Mouse (Mus musculus) left cerebral cortex, postnatal 4 days (tissue): Measurements from ENCODE around the gene Mapk8ip2. TPM values are rescaled to one million over a fixed set of nuclear protein-coding genes. Genes with fewer than 3 reads are reported as not detected.

Experiments used
- DNase-seq: peaks from one replicate; pipeline ENCODE4 v3.0.0-alpha.2; 2022
- intact Hi-C: fragments of 180-260 bp; cut with DNase I; formaldehyde crosslinking; loops from one replicate; pipeline ENCODE4 v1.15.1; 2025
- total RNA-seq, 2 experiments: library from RNA; stranded (reverse); gene quantifications; 2 replicates each; pipeline ENCODE4 v1.2.3; 2021

Mapk8ip2 gene
- total RNA-seq, 2 experiments from 2014 or later = 155 to 170 TPM

DNA sequence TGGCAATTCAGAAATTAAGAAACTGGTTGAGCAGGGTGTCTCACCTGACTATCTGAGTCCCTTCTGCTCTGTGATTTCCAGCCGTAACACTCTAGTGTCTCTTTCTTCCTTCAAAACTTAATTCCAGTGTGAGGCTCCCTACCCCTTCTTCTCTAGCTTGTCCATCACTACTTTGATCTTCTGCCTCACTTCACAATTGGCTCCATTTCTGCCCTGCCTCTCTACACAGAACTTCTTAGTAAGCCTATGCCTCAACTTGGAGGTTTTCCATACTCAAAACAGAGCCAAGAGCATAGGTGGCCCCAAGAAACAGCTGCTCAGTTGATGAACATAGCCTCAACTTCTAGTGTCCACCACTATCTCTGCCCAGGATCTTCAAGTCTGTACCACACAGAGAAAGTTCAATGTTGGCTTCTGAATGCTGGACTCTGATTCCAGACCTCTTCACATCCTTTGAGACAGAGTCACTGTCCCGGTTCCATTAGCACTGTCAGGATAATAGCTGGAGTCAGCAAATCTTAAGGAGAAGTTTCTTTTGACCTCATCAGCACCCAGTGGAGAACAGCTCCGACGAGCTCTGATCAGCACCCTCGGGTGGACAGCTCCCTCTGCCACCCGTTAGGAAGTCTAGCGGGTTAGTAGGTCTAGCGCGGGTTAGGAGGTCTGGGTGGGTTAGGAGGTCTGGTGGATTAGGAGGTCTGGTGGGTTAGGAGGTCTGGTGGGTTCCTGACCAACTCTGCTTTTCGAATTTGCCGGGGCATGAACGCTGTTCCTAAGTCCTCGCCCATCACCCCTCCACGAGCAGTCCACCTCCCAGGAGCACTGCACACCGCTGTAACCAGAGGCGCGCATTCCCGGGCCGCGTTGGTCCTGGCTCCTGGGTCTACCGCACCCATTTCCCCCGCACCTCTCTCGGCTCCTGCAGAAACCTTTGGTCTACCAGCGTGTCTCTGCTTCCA lies 528 bp upstream of the Mapk8ip2 start:
- intact Hi-C loops = no loop called here
- DNase-seq = no peak

DNA sequence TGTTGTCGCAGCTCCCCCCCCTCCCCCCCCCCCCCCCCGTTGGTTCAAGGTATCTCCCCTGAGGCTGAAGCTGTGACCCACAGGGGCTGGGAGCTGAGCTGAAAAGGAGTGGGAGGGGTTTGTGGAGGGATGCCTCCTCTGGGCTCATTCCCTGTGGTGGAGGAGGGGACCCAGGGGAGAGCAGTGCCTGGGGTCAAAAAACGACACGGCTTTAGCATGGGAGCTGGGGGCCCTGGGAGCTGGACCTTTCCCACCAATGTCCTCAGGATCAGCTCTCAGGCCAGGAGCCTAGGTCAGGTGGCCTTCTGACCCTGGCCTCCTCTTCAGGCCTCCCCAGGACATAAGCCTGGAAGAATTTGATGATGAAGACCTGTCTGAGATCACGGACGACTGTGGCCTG lies 1.1 kb downstream of the Mapk8ip2 start:
- intact Hi-C loops = no loop called here

DNA sequence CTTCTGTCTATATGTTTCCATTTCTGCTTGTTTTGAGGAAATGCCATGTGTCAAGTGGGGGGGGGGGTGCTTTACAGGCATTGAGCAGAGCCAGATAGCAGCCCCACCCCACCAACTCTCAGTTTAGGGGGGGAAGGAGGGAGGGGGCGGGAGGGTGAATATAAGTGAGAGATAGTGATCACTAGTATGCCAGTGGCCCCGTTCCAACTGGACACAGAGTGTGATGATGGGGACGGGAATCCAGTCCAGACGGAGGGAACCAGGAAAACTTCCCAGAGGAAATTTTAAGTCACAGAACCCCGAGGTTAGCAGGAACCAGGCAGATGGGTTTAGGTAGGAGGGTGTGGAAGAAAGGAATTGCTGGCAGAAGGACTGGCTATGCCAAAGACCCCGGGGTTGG lies 1.9 kb downstream of the Mapk8ip2 start:
- intact Hi-C loops = no loop called here

More for the DNA sequence above, 1.1 kb downstream of the Mapk8ip2 start:
- no peak for DNase-seq

DNA sequence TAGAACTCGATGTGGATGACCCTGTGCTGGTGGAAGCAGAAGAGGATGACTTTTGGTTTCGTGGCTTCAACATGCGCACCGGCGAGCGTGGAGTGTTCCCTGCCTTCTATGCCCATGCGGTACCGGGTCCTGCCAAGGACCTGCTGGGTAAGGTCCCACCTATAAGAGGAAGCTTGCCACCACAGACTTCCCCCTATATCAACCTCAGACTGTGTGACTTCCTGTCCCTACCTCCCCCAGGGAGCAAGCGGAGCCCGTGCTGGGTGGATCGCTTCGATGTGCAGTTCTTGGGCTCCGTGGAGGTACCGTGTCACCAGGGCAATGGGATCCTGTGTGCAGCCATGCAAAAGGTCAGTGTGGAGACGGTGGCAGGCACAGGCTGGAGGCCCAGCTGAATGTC lies 5.2 kb downstream of the Mapk8ip2 start:
- DNase-seq = no peak
- intact Hi-C loops = no loop called here

More for the DNA sequence above, 1.9 kb downstream of the Mapk8ip2 start:
- DNase-seq = no peak

DNA sequence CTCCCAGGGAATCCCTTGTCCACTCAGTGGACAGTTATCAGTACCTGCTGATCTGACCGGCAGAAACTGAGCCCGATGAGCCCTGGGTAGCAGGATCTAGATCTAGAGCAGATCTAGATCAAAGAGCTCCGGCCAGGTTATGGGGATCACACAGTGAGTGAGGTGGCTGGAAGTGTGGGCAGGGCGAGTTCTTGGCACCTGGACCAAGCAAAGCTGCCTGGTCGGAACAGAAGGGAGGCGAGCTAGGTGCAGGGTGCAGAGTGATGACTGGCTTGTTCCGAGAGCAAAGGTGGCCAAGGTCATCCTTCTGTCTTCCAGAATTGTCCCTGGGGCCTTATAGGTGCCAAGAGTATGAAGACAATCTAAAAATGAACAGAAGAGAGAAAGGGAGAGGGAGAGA lies 6.1 kb downstream of the Mapk8ip2 start:
- DNase-seq = no peak
- intact Hi-C loops = no loop called here

DNA sequence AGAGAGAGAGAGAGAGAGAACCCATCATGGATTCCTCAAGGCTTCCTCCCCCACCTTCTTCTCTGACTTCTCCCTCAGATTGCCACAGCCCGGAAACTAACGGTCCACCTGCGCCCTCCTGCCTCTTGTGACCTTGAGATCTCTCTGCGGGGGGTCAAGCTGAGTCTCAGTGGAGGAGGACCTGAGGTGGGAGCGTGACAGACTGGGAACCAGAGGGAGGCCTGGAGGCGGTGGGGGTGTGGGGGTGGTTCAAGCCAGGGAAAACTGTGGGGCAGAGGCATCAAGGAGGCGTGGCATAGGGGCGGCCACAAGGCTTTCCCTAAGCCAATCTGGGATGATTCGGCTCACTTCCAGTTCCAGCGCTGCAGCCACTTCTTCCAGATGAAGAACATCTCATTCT lies 6.6 kb downstream of the Mapk8ip2 start:
- intact Hi-C loops = no loop called here
- no peak for DNase-seq

DNA sequence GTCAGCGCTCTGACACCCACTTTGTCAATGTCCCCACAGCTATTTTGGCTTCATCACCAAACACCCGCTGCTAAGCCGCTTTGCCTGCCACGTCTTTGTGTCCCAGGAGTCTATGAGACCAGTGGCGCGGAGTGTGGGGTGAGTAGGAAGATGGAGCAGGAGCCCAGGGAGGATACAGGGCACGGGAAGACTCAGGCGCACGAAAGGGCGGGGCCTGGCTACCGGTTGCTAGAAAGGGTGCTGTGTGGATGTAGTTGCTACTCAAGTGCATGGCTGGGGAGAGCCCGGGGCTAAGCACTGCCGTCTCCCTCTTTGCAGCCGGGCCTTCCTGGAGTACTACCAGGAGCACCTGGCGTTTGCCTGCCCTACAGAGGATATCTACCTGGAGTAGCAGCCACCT lies 7.6 kb downstream of the Mapk8ip2 start:
- intact Hi-C loops = no loop called here
- no peak for DNase-seq

DNA sequence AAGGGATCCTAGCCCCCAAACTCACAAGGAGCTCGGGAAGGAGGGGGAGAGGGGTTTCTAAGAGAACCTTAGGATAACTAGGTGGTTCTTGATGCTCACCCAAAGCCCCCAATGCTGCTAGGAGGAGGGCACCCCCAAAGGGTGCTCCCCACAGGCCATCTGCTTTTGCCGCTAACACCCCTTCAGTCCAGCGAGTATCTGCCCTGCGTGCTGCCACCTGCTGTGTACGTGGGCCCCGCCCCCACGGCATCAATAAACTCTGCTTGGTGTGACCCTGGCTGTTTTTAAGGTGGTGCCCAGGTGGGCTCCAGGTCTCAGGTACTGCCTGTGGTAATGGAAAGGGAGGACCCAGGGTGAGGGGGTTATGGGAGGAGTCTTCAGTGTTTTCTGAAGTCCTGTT lies 8.5 kb downstream of the Mapk8ip2 start:
- no peak for DNase-seq
- intact Hi-C loops = no loop called here

DNA sequence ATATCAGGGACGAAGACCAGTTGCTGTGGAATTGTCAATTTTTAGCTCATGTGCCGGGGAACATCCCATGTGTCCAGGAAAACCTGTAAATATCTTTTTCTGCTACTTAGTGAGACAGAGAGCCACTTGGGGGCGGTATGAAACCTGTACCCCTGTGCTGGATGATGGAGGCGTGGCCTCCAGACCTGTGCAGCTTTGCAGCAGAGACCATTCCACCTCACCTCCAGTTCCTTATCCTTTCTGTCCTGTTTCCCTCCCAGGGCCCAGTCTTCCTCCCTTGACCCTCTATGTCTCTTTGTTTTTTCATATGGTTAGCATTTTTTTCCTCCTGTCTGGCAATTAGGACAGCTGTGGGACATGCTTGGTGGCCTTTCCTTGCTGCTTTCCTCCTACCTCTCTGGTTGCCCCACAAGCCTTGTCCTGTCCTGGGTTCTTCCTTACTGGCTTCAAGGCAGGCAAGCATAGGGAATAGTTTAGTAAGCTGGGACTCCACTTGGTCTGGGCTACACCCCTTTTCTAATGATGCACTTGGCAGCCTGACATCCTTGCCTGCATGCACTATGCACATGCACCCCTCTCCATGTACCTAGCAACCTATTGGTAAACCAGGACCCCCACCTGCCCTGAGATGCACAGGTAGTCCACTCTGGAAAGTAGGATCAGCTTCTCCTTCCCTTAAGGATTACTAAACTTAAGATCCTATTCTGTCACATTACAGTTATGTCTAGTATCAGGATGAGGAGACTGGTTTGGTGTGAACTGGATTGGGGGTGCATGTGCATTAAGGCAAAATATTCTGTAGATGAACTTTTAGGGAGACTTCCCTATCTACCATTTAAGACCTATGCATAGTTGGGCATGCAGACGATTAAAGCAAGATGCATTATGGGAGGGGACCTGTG lies 9.9 kb downstream of the Mapk8ip2 start:
- DNase-seq = no peak
- intact Hi-C loops = no loop called here

DNA sequence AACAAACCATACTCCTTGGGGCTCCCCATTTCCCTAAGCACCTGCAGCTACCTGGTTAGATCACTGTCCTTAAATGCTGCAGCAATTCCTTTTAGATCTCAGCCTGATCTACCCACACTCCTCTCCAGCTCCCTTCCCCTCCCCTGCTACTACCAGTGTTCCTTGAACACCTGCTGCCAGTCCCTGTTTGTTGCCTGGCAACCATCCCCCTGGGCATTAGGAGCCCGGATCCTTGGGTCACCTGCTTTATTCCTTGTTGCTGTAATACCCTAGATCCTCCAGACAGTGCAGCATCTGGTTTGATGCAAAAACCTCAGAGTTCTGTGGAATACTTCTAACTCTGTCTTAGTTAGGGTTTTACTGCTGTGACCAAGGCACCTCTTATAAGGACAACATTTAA lies 11.3 kb downstream of the Mapk8ip2 start:
- intact Hi-C loops = no loop called here
- peak; percentile 49 for DNase-seq

DNA sequence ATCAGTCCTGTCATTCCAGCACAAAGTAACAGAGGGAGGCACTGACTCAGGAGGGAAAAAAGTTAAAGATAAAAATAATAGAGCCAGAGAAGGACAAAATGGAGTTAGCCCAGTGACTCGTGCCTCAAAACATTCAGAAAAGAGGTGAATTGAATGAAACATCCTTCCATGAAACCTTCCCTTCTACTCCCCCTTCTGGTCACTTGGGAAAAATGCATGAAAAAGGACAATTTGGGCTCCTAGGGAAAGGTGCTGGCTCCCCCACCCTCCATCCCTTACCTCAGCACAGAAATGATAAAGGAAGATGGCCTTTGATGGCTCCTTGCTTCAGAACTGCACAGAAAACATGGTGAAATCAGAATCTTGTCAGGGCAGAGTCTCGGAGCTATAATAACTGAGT lies 14.9 kb downstream of the Mapk8ip2 start:
- no peak for DNase-seq
- intact Hi-C loops = no loop called here

DNA sequence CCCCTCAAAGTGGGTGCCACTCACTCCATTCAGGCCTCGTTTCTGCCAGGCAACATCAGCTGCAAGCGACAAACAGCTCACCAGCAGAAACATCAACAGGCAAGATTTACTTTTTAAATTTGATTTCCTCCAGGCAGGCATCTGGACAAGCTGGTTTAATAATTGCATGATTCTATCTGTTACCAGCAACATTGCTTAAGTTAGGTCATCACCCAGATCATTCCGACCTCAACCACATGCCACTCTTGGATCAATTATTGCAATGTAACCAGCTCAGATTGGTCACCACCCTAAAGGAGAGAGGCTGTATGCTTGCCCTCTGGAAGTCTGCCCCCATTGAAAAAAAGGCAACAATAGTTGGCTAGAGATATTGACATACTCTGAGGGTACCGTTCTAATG lies 17.8 kb downstream of the Mapk8ip2 start:
- intact Hi-C loops = no loop called here
- DNase-seq = no peak

DNA sequence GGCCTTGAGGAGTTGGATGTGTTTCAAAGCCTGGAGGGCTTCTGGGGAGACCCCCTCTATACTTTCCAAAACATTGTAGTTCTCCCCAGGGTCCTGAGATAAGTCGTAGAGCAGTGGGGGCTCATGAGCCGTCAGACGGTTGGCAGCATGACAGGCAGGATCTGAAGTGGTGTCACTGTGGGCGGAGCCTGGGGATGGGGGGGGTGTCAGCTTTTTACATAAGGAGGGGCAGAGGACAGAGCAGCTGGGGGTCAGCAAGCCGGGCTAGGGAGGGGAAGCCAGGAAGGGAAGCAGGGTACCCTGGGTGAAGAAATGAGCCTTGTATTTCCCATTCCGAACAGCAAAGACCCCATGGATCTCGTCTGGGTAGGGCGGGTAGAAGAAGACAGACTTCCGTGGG lies 19.7 kb downstream of the Mapk8ip2 start:
- intact Hi-C loops = no loop called here
- no peak for DNase-seq

DNA sequence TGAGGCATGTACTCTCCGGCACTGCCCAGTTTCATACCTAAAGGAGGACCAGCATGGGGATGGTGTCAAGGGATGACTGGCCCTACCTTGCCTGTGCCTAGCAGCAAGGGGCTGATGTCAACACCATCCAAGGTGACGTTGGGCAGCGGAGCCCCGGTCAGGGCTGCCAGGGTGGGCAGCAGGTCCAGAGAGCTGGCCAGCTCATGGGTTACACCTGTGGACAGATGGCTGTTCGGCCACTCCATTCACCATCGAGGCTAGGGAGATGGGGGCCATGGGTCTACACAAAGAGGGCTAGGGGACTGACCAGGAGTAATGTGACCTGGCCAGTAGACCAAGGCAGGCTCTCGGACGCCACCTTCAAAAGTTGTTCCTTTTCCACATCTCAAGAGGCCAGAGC lies 20.2 kb downstream of the Mapk8ip2 start:
- no peak for DNase-seq
- intact Hi-C loops = no loop called here

DNA sequence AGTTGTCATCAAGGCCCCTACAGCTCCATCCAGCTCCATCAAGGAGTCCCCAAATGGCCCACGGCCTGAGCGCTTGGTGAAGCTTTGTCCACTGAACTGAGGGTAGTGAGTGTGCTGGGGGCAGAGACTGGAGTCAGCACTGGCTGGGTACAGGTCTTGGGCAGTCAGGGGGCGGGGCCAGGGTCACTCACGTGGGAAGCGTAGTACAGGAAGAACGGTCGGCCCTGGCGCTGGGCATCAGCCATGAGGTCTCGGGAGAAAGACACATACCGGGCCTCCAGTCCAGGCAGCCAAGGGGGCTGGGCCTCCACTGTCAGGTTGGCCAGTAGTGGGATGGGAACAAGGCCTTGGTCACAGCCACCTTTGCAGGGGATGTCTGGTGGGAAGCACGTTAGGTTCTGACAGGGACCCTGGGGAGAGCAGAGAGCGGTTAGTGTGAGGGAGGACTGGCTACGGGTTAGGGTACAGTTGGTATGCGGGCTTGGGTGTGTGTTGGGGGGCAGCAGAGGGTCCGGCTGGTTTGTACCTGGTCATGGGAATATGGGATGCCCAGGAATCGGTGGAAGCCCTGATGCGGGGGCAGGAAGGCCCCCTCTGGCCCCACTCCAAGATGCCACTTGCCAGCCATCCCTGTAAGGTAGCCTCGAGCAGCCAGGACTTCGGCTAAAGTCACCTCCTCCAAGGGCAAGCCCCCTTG lies 21.0 kb downstream of the Mapk8ip2 start:
- intact Hi-C loops = no loop called here
- DNase-seq = no peak

DNA sequence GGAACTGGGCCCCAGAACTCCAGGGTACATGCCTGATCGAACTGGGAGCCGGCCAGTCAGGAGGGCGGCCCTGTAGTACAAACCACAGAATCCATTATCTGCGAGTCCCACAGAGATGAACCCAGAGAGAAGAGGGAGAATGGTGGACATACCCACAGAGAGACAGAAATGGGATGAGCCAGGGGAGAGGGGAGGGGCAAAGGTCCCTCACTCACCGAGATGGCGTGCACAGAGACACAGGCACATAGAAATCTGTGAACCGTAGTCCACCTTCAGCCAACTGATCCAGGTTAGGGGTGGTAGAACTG lies 21.5 kb downstream of the Mapk8ip2 start:
- intact Hi-C loops = no loop called here
- no peak for DNase-seq

DNA sequence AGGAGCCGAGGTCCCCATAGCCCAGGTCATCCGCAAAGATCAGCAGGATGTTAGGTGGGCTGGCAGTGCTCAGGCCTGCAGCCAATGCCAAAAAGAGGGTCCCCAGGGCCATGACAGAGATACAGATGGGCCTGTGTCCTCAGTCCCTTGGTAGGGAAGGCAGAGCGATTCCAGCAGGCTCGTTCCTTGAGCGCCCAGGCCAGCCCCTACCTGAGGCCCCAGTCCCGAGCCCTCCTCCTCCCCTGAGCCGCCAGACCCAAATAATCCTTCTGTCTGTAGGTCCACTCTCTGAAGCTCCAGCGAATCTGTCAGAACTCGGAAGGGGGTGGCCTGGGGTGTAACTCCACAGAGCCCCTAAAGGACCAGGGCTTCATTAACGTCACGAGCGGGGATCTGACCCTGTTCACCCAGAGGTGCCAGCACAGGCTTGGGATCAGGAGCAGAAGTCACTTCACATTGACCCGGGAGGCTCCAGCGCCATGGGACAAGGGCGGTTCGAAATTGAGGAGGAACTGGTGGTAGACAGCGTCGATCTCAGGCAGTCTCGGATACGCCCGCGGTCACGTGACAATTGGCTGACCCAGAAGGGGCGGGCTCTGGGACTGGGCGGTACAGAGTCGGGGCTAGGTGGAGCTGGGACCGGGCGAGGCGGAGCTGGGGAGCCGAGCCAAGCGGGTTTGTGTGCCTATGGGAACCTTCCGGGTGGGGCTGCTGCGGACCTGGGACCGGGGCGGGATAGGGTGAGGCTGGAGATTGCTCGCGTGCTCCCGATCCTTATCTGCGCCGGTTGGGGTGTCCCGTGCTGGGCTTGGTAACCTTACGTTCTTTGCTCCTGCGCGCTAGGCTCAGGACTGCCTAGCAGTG lies 22.1 kb downstream of the Mapk8ip2 start:
- intact Hi-C loops = no loop called here
- DNase-seq = peak; percentile 93

DNA sequence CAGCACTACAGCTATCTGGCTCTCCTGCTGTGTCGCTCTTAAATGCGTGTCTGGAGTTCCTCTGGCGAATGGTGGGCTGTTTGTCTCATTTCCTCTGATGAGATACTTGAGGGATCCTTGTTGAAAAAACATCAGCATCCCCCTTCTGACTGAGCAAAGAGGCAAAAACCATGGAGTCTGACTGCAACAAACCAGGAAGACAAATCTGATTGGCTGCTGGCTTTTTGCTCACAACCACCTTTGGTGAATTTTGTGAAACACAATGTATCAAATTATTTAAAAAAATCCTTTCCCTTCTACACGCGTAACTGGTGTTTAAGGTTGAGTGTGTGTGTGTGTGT lies 22.7 kb downstream of the Mapk8ip2 start:
- intact Hi-C loops = no loop called here
- no peak for DNase-seq

DNA sequence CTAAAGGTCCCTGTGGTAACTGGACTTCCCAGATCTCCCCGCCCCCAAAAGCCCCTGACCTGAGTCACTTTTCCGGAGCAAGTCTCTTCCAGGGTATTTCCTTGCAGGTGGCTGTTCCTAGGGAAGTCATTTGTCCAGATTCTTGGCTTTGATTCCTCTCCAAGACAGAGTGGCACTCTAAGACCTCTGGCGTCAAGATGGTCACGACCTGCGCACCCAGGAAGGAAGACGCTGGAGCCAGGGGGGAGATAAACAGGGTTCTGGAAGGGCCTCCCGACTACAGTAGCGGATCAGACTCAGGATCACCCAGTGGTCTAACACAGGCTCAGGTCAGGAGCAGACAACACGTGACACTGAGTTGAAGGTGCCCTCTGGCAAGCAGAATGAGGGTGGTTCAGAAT lies 23.4 kb downstream of the Mapk8ip2 start, which contains the start of gene Arsa:
TSS of gene Arsa (minus strand) at position 335 of the 401 bp plus-strand sequence.
- intact Hi-C loops = no loop called here
- no peak for DNase-seq

DNA sequence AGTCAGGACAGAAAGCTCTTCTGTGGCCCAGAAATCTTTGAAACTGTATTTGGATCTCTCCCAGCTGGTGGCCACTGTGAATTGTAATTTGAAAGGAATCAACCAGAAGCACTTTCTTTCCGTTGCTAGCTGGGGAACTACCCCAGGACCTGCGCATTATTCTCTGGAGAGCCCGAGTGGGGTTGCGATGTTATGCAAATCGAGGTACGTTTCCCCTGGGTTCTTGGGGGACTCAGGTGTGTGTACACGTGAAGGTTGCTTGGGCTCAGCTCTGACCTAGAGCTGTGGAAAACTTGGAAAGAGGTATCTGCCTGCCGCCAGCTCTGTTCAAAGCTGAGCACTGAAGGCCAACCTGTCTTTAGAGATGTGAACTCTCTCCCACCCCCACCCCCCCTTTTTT lies 24.1 kb downstream of the Mapk8ip2 start:
- intact Hi-C loops = no loop called here
- DNase-seq = no peak
